28 mouse cellular contexts compared by ENCODE assay signal in genomic region chr9:7345513-7345912, GRCm38 (mm10). TPM values are rescaled to one million over a fixed set of nuclear protein-coding genes. Genes with fewer than 3 reads are reported as not detected.
A peak's percentile ranks its signal among the peaks of the same experiment; 100 is the strongest.
DNase-seq lines count a peak whose midpoint lies in the region; ATAC-seq and TF ChIP-seq lines count a peak whose summit lies in the region.
"Had no signal": no experiment of that assay in that cellular context is flagged by ENCODE, and none has a peak within 500 bp of the region (broad histone marks: within the 10 kb centered on the region; RNA-seq: fewer than 3 reads in every experiment).

No protein-coding gene starts in this region.

- no peaks in the 10 kb centered on the region for H3K79me2 ChIP-seq in macrophage (ENCODE audit: inconsistent target)

- no peak overlapping the region for H3K4me2 ChIP-seq in midbrain, embryonic 16.5 days (ENCODE audit: low read length)
- H3K4me2 ChIP-seq: embryonic facial prominence, embryonic 13.5 days; embryonic facial prominence, embryonic 15.5 days; forebrain, embryonic 12.5 days had no signal

- TF ChIP-seq CTCF in bone marrow macrophage, adult 2 months (IDR thresholded peaks at IDR 0.05; ENCODE audit: low read depth, low read length): no peak

- no peak overlapping the region for H3K9ac ChIP-seq in midbrain, embryonic 16.5 days (ENCODE audit: low read depth, low read length)
- H3K9ac ChIP-seq: embryonic facial prominence, embryonic 13.5 days; embryonic facial prominence, embryonic 15.5 days; forebrain, embryonic 12.5 days had no signal

- H3K4me1 ChIP-seq in bone marrow macrophage, adult 2 months (ENCODE audit: control insufficient read depth, insufficient read depth, low read length): peaks cover 36% of the 10 kb centered on the region
- H3K4me1 ChIP-seq in midbrain, embryonic 16.5 days (ENCODE audit: control insufficient read depth, insufficient read depth, low read length): no peaks in the 10 kb centered on the region
- H3K4me1 ChIP-seq: embryonic facial prominence, embryonic 13.5 days; embryonic facial prominence, embryonic 15.5 days; forebrain, embryonic 10.5 days; forebrain, embryonic 12.5 days had no signal

- peak; percentile 54; the same call in 1 of the 2 replicates for ATAC-seq in common myeloid progenitor, adult 5-6 weeks (replicated peaks; ENCODE audit: low read depth, poor library complexity, severe bottlenecking)
- ATAC-seq in megakaryocyte progenitor cell, adult 5-6 weeks (replicated peaks; ENCODE audit: poor library complexity): peak; percentile 68
- no peak for ATAC-seq in midbrain, embryonic 16.5 days
- ATAC-seq: forebrain, embryonic 14.5 days; forebrain, embryonic 16.5 days had no signal

- no peak for DNase-seq in frontal cortex, postnatal 36 days (ENCODE audit: low spot score in 2 of 2)
- no peak for DNase-seq in heart, postnatal 25 days (ENCODE audit: low spot score)
- DNase-seq: adrenal gland, adult 2 months; adrenal gland, postnatal 10 days; adrenal gland, postnatal 25 days; cerebellum, adult 11-12 months; cerebellum, adult 2 months; cerebellum, adult 9-10 months; cerebellum, postnatal 10 days; cerebellum, postnatal 25 days; embryo, embryonic 11 days had no signal

- H3K27ac ChIP-seq in bone marrow macrophage, adult 2 months (ENCODE audit: insufficient read depth, low read depth, low read length): peak overlapping the region; percentile 21; the same call in 1 of the 2 replicates
- peak overlapping the region; percentile 27 for H3K27ac ChIP-seq in macrophage
- no peak overlapping the region for H3K27ac ChIP-seq in midbrain, embryonic 16.5 days (ENCODE audit: low read length)
- H3K27ac ChIP-seq: embryonic facial prominence, embryonic 13.5 days; embryonic facial prominence, embryonic 15.5 days; forebrain, embryonic 10.5 days; forebrain, embryonic 12.5 days had no signal

- H3K36me3 ChIP-seq in macrophage (ENCODE audit: inconsistent target): no peaks in the 10 kb centered on the region
- H3K36me3 ChIP-seq in midbrain, embryonic 16.5 days (ENCODE audit: control insufficient read depth, insufficient read depth, low read length): no peaks in the 10 kb centered on the region
- H3K36me3 ChIP-seq: embryonic facial prominence, embryonic 13.5 days; embryonic facial prominence, embryonic 15.5 days; forebrain, embryonic 10.5 days; forebrain, embryonic 12.5 days had no signal

- H3K9me3 ChIP-seq in midbrain, embryonic 16.5 days (replicated peaks; ENCODE audit: control insufficient read depth, low read length, poor library complexity, severe bottlenecking): no peaks in the 10 kb centered on the region
- H3K9me3 ChIP-seq: embryonic facial prominence, embryonic 13.5 days; embryonic facial prominence, embryonic 15.5 days; forebrain, embryonic 10.5 days; forebrain, embryonic 12.5 days had no signal

- intact Hi-C loops in heart, postnatal 25 days (cut with DNase I): no loop called here

- 63% methylated on average over 2 of the region's 2 CpGs for WGBS in macrophage (ENCODE audit: missing documents)
- 96% methylated on average over 2 of the region's 2 CpGs for WGBS in midbrain, embryonic 16.5 days

- no peak overlapping the region for H3K4me3 ChIP-seq in bone marrow macrophage, adult 2 months (ENCODE audit: insufficient read depth, low read length)
- H3K4me3 ChIP-seq in macrophage (ENCODE audit: inconsistent target): no peak overlapping the region
- no peak overlapping the region for H3K4me3 ChIP-seq in midbrain, embryonic 16.5 days (ENCODE audit: low read depth, low read length)
- H3K4me3 ChIP-seq: embryonic facial prominence, embryonic 13.5 days; embryonic facial prominence, embryonic 15.5 days; erythroblast, embryonic 14.5 days; forebrain, embryonic 10.5 days; forebrain, embryonic 12.5 days had no signal

- TF ChIP-seq POLR2A in bone marrow macrophage, adult 2 months (IDR thresholded peaks at IDR 0.05; ENCODE audit: borderline replicate concordance, low read depth, low read length): no peak

- no peaks in the 10 kb centered on the region for H3K27me3 ChIP-seq in midbrain, embryonic 16.5 days (ENCODE audit: control insufficient read depth, insufficient read depth, low read depth, low read length)
- H3K27me3 ChIP-seq: embryonic facial prominence, embryonic 13.5 days; embryonic facial prominence, embryonic 15.5 days; forebrain, embryonic 12.5 days had no signal

RNA-seq across cellular contexts. Expression of gene Mmp12, which starts 1.3 kb away (rescaled TPM):
- polyA plus RNA-seq in bone marrow macrophage, adult 2 months (2012; ENCODE audit: insufficient read depth, insufficient read length, missing spikeins): 77.1 and 84.2 TPM in 2 replicates
- total RNA-seq in common myeloid progenitor, adult 5-6 weeks (2017): not detected in 2 replicates
- total RNA-seq in macrophage (2018; cell fraction: chromatin; rRNA removed): 100 to 1,000 TPM in 7 of 26 experiments, 10 to 100 TPM in 6, 1 to 10 TPM in 12, under 1 TPM in 1; 0.49 to 300 (median 22.2) TPM
- 100 to 1,000 TPM in 13 of 26 experiments, 10 to 100 TPM in 13; 11.5 to 266 (median 97.9) TPM for total RNA-seq in macrophage (2018; cell fraction: cytosol; rRNA removed)
- 100 to 1,000 TPM in 12 of 26 experiments, 10 to 100 TPM in 10, 1 to 10 TPM in 4; 7.7 to 380 (median 52.3) TPM for total RNA-seq in macrophage (2018; cell fraction: nucleus; rRNA removed)
- polyA plus RNA-seq in macrophage (2018): 54.9 to 462 TPM (median 339 TPM) in 3 replicates
- not detected in 2 replicates for total RNA-seq in megakaryocyte progenitor cell, adult 5-6 weeks (2015)
- not detected in 2 replicates for total RNA-seq in megakaryocyte progenitor cell, adult 5-6 weeks (2017)
- polyA plus RNA-seq in midbrain, embryonic 16.5 days (2015; fragmentation: Nextera tagmentation; extraction: Ambion mirVana): not detected in 2 replicates
- total RNA-seq in heart, postnatal 25 days (2021): under 1 TPM; 0.62 to 0.70 TPM
- total RNA-seq: MEL had no signal
- polyA plus RNA-seq: C2C12; cerebellum, adult 2 months; embryonic facial prominence, embryonic 11.5 days; embryonic facial prominence, embryonic 13.5 days; erythroblast, embryonic 14.5 days; forebrain, embryonic 10.5 days; forebrain, embryonic 12.5 days; forebrain, embryonic 14.5 days; forebrain, embryonic 16.5 days had no signal

RNA-seq across cellular contexts. Expression of gene Mmp1b, which starts 42.3 kb away (rescaled TPM):
- not detected in 2 replicates for polyA plus RNA-seq in bone marrow macrophage, adult 2 months (2012; ENCODE audit: insufficient read depth, insufficient read length, missing spikeins)
- not detected in 2 replicates for total RNA-seq in common myeloid progenitor, adult 5-6 weeks (2017)
- not detected for total RNA-seq in macrophage (2018; cell fraction: chromatin; rRNA removed)
- not detected for total RNA-seq in macrophage (2018; cell fraction: cytosol; rRNA removed)
- total RNA-seq in macrophage (2018; cell fraction: nucleus; rRNA removed): under 1 TPM in 1 of 26 experiments, not detected in 25; 0.62 TPM
- not detected in 3 replicates for polyA plus RNA-seq in macrophage (2018)
- total RNA-seq in megakaryocyte progenitor cell, adult 5-6 weeks (2015): not detected in 2 replicates
- total RNA-seq in megakaryocyte progenitor cell, adult 5-6 weeks (2017): not detected in 2 replicates
- polyA plus RNA-seq in midbrain, embryonic 16.5 days (2015; fragmentation: Nextera tagmentation; extraction: Ambion mirVana): not detected in 2 replicates
- not detected for total RNA-seq in heart, postnatal 25 days (2021)
- total RNA-seq: adrenal gland, adult 2 months; adrenal gland, postnatal 10 days; adrenal gland, postnatal 25 days; adrenal gland, postnatal 4 days; ES-E14; MEL had no signal
- polyA plus RNA-seq: adrenal gland, adult 2 months; C2C12; cerebellum, adult 2 months; embryonic facial prominence, embryonic 11.5 days; embryonic facial prominence, embryonic 13.5 days; embryonic facial prominence, embryonic 15.5 days; erythroblast, embryonic 14.5 days; forebrain, embryonic 10.5 days; forebrain, embryonic 12.5 days; forebrain, embryonic 14.5 days; forebrain, embryonic 16.5 days had no signal
